Mouse (Mus musculus): ENCODE results near the gene Arhgef33.
"Not testable (repeated sequence)": the region's sequence is repeated elsewhere in the genome, so short reads cannot be mapped to it uniquely, and the experiment has no call there.

Arhgef33 gene

DNA sequence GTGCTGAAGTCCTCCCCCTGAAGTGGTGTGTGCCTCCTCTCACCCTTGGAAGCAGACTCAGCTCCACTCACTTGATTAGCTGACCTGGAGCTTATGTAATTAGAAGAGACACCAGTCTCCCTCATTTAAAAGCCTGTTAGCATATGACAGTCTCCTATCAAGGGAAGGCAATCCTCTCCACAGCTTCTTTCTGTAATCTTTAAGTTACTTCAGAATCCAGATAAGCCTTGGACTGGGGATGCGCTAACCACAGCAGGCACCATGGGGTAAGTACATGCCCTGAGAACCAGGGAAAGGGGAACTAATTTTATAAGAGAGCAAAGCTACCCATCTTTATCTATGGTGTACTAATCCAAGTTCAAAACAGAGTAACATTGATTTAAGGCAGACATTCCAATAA lies at the start of gene Arhgef33:
TSS of gene Arhgef33 (plus strand) at position 157 of the 400 bp plus-strand sequence.
- DNase-seq, result no peak

DNA sequence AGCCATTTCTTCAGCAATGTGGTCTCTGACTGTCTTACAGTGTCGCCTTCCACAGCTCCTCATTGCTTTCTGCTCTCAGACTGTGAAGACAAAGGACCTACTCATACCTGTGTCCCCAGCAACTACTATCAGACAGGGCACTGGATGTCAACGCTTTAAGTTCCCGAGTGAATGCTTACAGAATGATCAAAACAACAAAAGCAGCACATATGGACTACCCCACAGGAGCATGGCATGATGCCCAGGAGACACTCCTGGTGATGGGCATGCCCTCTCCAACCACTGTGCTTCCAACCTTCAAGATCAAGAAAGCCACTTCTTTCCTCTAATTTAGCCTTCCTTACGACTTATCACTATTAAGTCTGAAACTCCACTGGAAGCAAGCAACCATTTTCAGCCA lies 40.1 kb upstream of the Arhgef33 start:
- no peak for DNase-seq

DNA sequence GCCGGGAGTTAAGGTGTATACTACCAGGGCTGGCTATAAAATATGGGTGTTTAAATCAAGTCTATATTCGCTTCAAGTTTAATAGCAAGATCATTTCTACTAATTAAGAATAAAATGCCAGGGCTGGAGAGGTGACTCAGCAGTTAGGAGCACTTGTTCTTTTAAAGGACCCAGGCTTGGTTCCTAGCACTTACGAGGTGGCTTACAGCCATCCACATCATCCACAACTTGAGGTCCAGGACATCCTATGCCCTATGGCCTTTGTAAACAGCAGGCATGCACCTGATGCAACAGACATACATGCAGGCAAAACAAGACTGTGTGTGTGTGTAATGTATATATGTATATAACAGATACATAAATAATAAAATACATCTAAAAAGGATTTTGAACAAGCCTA lies 39.1 kb upstream of the Arhgef33 start:
- no peak for DNase-seq

DNA sequence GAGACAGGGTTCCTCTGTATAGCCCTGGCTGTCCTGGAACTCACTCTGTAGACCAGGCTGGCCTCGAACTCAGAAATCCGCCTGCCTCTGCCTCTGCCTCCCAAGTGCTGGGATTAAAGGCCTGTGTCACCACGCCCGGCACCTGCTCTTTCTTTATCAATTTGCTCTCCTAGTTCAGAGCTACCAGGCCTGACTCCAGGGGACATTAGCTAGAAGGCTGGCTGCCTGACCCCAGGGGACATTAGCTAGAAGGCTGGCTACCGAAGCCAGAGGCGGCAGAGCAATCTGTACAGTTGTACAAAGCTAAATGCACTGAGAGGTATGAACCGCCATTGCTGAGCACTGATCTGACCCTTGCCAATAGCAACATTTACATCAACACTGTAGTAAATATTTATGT lies 36.6 kb upstream of the Arhgef33 start:
- DNase-seq, result not testable (repeated sequence)

DNA sequence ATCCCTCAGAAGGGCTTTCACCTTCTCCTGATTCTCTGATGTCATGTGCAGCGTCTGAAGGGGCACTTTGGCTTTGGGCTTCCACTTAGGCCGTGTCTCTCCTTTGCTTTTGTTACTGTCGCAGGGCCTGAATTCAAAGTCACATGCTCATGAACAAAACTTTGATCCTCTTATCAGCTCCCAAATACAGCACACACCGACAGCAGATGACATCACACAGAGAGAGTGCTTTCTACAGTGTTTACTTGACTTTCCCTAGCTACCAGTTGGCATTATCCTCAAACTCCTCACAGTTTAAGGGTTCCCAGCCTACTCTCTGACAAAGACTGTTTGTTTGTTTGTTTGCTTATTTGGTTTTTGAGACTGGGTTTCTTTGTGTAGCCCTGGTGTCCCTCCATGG lies 29.0 kb upstream of the Arhgef33 start:
- DNase-seq, result no peak

DNA sequence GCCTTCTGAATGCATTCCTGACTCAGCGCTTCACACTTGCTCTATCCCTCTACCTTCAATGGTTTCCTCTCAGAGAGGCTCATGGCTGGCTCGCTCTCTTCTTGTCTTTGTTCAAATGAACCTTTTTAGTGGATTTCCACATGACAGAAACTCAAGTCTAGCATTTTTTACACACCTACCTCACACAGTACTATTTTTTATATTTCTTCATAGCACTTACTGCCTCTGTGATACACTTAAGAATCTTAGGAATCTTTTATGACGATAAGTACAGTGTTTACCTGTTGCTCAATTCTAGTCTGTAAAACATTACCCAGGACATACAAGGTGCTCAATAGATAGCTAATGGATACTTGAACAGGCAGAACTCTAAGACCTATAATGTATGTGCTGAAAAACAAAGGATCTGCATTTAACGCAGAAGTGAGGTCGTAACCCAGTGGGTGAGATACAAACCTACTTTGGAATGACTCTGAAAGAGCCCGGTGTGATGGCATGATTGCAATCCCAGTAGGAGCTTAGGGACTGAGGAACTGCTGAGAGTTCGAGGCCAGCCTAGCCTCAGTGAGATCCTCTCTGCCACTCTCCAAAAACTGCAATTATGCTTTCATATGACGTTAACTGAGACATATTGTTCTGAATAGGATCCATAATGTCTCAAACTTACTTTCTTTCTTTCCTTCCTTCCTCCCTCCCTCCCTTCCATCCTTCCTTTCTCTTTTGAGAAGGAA lies 27.7 kb upstream of the Arhgef33 start:
- no peak for DNase-seq

DNA sequence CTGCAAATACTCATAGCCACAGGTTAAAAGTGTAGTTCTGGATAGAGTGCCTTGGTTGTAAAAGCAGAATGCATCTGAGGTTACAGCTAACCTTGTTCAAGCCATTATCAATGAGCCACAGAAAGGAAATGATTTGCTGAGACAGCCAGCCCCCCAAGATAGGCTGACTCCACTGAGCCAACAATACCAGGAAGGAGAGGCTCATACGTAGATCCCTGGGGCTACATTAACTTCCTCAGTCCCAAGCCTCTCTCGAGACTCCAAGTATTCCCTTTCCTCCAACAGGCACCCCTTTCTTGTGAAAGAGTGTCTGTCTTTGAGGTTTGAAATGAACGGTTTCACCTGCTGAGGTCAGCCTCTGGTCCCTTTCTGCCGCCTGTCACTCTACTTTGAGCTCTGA lies 22.8 kb upstream of the Arhgef33 start:
- DNase-seq, result no peak

DNA sequence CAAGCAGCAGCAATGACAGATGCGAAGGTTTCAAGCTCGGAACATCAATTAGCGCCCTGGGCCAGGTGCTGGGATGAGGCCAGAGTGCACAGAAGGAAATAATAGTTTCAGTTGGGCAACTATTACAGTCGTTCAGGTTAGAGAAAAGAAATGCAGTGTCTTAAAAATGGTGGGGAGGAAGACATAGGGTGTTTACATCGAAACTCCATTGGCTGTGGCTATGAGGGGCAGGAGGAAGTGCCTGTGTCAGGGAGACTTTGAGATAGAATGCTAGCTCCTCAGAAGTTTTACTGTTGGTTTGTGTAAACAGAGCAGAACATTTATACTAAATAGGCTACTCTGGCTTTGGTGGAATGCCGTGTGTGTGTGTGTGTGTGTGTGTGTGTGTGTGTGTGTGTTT lies 19.2 kb upstream of the Arhgef33 start:
- DNase-seq, result no peak

DNA sequence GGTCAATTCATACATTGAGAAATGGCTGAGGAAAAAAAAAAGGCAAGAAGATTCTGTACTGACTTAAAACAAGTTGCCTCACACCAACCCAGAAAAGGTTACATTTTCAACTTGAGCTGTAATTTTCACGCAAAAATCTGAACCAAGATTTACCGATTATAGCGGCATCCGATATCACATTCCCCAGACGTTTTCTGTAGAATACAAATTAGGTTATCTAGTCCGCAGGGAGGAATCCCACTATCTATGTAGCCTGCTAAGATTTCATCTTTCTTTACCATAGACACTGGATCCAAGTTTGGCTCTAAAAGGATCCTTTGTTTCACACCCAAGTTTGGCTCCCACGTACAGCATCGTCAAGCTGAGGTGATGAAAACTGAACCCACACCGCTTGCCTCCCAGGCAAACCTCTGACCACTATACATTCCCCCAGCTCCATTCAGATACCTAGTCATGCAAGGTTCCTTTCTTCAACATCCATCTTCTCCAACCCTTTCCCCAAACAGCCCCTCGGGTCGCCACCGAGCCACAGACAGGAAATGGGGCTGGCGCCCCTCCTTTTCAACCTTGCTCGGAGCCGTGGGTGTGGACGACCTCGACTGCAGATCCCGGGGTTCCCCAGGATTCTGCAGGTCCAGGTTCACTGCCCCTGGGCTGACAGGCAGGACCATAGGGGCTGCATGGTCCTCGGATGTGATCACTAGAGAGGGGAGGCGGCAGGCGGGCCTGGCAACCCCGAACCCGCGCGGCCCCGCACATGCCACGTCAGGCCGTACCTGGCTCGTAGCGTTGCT lies 17.7 kb upstream of the Arhgef33 start:
- DNase-seq, result no peak

DNA sequence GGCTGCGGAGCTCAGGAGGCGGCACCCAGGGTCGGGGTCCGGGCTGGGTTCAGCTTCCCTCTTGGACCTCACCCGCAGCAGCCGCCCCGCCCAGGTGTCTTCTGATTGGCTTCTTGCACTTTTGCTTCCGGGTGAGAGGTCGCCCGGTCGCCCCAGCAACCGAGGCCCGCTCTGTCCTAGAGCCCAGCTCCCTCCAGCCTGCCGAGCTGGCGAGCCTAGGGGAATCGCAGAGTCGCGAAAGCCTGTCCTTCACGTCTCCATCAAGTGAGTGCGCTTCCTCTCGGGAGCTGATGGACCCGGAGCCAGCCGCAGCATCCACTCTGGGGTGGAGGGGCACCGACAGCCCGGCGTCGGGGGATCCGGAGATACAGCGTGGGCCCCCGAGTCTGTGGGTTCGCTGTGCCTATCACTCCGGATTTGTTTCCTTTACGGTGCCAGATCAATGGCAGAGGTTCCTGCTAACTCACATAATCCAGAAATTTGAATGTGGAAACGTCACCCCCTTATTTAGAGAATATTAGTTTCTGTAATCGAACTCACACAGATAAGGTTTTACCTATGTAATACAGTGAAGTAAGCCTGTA lies 17.0 kb upstream of the Arhgef33 start, which contains the start of the genes Morn2 and Dhx57:
TSS of gene Morn2 (plus strand) at position 130 of the 584 bp plus-strand sequence.
TSS of gene Dhx57 (minus strand) at position 403 of the 584 bp plus-strand sequence.
- peak; percentile 89 to 98 for DNase-seq

DNA sequence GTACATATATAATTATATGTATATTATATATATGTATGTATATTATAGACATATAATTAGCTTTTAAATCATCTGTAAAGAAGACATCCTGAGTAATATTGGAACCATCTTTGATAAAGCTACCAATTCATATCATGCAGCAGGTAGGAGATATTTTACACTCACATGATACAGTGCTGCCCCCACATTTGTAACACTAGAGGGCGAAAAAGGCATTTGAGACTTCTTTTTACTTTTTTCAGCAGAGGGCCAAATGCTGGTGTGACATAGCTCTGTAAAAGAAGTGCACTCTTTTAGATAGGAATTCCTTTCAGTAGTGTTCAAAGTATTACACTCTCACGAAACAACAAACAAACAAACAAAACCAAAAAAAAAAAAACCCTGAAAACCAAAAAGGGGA lies 16.1 kb upstream of the Arhgef33 start:
- DNase-seq, result no peak

DNA sequence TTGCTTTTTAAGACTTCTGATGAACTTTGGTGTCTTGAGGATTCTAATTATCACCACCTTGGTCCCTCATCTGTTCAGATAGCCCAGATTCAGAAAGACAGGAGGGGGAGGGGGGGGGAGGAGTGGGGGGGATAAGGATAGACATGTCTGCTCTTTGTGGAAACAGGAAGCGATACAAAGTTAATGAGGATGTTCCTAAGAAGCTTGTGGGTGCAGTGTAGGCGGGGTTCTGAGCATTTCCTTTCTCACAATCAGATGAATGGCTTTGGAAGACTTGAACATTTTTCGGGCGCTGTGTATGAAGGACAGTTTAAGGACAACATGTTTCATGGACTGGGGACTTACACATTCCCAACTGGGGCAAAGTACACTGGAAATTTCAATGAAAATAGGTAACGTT lies 11.9 kb upstream of the Arhgef33 start:
- no peak for DNase-seq

DNA sequence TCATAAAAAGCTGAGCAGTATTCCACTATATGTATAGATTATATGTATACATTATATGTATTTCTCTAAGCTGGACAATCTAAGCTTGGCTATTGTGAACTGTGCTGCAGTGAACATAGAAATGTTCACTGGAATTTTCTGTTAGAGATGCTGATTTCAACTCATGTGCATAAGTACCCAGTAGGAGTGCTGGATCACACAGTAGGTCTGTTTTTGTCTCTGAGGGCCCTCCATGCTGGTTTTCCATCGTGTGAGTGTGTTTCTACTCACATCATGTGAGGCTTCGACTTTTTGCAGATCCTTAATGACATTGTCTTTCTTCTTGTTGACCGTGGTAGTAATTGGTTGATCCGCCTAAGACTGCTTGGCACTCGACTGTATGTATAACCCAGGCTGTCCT lies 8.4 kb upstream of the Arhgef33 start:
- DNase-seq, result no peak

DNA sequence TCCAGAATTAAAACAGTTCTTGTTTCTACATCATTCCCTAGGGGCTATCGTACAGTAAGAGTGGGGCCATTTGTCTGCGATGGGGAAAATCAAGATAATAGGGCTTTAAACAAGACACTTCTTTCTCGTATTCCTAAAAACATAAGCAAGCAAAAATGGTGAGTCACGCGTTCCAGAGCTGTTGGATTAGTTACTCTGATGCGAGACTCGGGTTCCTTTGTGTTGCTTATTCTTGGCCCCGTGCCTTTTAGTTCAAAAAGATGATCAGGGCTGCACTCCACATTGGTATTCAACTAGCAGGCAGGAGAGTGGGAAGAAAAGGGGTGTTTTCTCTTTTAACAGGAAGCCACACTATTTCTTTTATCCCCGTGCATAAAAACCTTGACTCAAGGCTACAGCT lies 4.6 kb downstream of the Arhgef33 start:
- no peak for DNase-seq

DNA sequence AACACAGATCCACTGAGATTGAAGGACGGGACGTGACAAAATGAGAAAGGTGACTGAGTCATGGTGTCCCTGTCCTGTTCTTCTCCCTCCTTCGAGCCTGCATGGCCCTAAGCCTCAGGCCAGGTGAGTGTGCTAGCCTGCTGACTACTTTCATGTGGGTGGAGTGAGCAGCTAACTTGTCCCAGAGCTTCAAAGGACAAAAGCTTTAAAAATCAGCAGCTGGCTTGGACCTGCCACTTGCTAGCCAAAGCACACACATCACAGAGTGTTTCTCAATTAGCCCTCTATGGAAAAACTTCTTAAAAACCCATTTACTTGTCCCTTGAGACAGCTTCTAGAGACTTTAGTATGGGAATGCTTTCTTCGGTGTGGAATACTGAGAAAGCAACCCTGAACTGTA lies 5.2 kb downstream of the Arhgef33 start:
- no peak for DNase-seq

DNA sequence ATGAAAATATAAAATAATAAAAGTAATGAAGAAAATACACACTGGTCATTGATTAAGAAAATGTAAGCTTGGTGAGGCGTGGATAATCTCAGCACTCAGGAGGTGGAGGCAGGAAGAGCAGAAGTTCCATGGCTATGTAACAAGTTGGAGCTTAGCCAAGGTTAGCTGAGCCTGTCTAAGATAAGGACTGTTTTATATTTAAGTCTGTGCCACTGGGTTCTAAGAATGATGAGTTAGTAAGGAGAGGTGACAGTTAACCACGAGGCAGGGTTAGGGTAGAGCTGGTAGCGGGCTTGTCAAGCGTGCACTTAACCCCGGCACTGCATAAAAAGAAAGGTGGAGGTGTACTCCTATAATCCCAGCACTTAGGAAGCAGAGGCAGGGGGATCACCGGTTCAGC lies 15.0 kb downstream of the Arhgef33 start:
- DNase-seq, result no peak

DNA sequence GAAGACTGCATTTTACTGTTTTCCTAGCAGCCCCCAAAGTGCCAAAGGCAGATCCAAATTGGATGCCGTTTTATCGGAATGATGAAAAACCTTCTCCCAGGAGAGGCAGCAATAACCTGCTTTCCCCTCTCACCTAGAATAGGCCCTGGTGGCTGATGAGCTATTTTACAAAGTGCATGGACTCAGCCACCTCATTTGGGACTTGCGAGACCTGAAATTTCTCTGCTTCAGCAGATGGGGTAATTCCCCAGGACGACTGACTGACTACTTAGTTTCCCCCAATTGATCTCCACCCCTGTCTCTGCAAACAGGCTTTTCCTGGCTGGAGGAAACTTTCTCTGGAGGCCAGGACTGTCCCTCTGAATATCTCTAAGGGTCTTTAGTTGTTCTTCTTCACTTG lies 15.8 kb downstream of the Arhgef33 start:
- no peak for DNase-seq

DNA sequence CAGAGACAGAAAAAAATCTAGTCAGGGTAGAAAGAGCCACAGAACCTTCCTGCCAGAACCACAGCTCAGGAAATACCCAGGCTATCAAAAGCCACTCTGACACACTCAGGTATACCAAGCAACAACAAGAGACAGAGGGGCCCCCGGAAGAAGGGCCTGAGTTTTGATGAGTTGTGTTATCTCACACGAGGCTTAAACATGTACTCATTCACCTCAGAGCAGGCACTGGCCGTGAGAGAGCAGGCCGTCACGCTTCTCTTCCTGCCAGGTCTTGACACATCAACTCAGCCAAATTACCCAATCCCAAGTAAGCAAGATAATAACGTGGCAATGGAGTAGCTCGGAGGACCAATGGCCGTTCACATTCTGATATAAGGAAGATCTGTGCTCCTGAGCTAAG lies 16.5 kb downstream of the Arhgef33 start:
- no peak for DNase-seq

DNA sequence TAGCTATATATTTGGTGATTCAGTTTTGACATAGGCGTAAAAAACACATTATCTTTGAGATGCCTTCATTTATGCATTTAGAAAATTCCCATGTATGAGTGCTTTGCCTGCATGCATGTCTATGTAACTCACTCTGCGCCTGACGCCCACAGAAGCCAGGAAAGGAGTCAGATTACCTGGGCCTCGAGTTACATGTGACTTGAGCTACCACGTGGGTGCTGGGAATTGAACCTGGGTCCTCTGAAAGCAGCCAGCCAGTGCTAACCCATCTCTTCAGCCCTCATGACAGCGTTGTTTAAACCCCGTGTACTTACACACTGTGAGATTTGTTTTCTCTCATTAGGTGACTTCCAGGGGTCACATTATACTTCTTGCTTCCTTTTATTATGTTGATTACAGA lies 17.3 kb downstream of the Arhgef33 start:
- no peak for DNase-seq

DNA sequence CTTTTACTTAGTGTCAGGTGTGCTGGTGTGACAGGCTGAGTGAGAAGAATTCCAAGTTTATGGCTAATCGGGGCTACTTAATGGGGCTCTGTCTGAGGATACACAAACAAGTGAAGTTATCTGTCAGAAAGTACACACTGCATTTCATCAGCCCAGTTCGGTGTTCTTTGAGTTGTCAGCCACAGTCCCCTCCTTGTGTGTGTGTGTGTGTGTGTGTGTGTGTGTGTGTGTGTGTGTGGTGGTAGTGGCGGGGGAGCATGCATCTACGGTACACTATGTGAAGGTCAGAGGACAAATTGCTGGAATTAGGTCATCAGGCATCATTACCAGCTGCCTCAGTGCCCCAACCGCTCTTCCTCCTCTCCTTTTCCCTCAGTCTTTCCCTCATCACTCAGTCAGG lies 18.2 kb downstream of the Arhgef33 start:
- no peak for DNase-seq

DNA sequence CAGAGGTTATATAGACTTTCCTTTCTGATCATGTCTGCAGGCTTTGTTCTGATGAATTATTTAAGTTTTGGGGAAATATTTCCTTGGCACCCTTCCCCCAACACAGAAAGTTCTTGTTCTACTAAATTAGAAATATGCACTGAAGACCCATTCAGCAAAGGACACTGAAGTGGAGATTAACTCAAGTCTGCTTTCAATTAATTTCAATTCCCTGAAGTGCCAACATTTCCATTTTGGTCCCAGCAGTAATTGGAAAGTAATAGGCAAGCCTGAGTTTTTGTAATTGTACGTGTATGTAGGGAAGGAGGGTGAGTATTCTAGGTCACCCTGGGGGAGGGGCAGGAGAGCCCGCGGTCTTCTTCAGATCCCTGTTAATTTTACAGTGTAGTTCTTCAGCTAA lies 19.2 kb downstream of the Arhgef33 start:
- no peak for DNase-seq

DNA sequence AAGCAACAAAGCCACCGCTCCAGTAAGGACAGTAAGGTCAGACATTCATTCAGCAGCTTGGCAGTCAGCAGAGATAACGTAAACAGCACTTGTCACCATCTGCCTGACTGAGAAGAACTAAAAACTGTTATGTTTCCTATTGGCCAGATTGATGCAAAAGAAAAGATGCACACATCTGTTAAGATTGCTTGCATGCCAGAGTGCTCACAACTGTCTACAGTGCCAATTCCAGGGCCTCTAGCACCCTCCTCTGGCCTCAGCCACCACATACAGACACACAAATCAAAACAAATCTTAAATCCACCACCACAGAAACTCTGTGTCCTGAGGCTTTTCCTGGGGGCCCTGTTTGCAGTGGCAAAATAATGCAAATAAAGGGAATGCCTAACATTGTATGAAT lies 25.2 kb downstream of the Arhgef33 start:
- DNase-seq, result no peak

DNA sequence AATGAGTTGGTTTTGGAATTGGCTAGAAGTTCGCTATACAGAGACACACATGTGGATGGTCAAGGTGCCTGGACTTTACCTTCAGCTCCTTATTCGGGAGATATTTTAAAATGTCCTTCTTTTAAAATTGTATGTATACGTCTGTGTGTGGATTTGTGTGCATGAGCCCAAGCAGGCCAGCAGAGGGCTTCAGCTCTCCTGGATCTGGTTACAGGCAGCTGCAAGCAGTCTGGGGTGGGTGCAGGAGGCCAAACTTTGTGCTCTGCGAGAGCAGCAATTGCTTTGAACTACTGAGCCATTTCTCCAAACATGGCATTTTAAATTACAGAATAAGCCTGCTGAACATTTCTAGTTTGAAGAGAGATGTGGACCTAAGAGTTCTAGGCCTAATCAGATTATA lies 38.1 kb downstream of the Arhgef33 start:
- DNase-seq, result no peak

DNA sequence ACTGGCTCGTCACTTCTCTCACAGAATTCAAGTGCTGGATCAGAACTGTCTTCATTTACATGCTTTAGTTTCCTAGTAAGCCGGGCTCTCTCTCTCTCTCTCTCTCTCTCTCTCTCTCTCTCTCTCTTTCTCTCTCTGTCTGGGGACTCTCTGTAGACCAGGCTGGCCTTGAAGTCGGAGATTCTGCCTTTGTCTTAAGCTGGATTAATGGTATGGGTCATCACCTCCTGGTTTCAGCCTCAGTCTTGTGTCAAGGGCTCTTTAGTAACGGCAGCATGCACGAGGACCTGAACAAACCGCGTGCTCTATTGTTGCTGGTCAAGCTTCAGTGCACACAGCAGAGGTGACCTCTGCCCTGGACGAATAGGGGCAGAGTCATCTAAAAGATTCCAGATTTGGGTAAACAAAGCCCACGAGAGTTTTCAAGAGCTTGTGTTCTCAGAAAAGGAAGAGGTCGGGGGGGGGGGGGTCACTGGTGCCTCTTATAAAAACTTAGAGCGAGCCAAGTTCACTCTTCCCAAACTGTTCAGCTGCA lies 39.5 kb downstream of the Arhgef33 start:
- no peak for DNase-seq

Measured in spleen, adult 18-20 months (tissue).